Mouse (Mus musculus) heart, embryonic 13.5 days (tissue): ENCODE data around the gene Cep104. TPM values are rescaled to one million over a fixed set of nuclear protein-coding genes. Genes with fewer than 3 reads are reported as not detected.

Experiments
- ATAC-seq: fragments of 200-750 bp; cut with Nextera tagmentation; 2 replicates; pipeline ENCODE4 v1.8.0; 2017; ENCODE audit warnings: moderate TSS enrichment; ENCODE audit not compliant: insufficient number of reproducible peaks, low FRiP score, low TSS enrichment; ENCODE audit errors: extremely low read depth
- H3K27ac ChIP-seq: fragments of 300-500 bp; sonication (generic); replicated peaks from 2 replicates; pipeline ENCODE4 v1.5.1; 2015; ENCODE audit warnings: moderate library complexity, mild to moderate bottlenecking, inconsistent platforms
- H3K27me3 ChIP-seq: fragments of 300-500 bp; sonication (generic); replicated peaks from 2 replicates; pipeline ENCODE4 v1.6.1; 2015; ENCODE audit warnings: mild to moderate bottlenecking, inconsistent platforms
- H3K36me3 ChIP-seq: fragments of 300-500 bp; sonication (generic); 2 replicates; pipeline ENCODE4 v1.6.1; 2015; ENCODE audit warnings: mild to moderate bottlenecking, inconsistent platforms
- H3K4me1 ChIP-seq: fragments of 300-500 bp; sonication (generic); 2 replicates; pipeline ENCODE4 v1.6.1; 2015; ENCODE audit warnings: inconsistent platforms
- H3K4me2 ChIP-seq: fragments of 300-500 bp; sonication (generic); 2 replicates; pipeline ENCODE4 v1.6.1; 2015; ENCODE audit warnings: inconsistent platforms, mild to moderate bottlenecking, moderate library complexity
- H3K4me3 ChIP-seq: fragments of 300-500 bp; sonication (generic); 2 replicates; pipeline ENCODE4 v1.5.1; 2015; ENCODE audit warnings: moderate library complexity, mild to moderate bottlenecking, inconsistent platforms
- H3K9ac ChIP-seq: fragments of 300-500 bp; sonication (generic); 2 replicates; pipeline ENCODE4 v1.6.1; 2015; ENCODE audit warnings: inconsistent platforms, mild to moderate bottlenecking, moderate library complexity
- H3K9me3 ChIP-seq: fragments of 300-500 bp; sonication (generic); 2 replicates; pipeline ENCODE4 v1.6.1; 2016; ENCODE audit warnings: inconsistent platforms
- WGBS: fragments of 180-500 bp; shearing (Covaris S2); methylation state at CpG from one replicate; pipeline ENCODE4 v1.1.7; 2015; ENCODE audit warnings: mixed read lengths; 5-methylcytosine and 5-hydroxymethylcytosine counted together
- polyA plus RNA-seq: library from polyadenylated mRNA; unstranded; fragments of >200 nt; fragmentation: Nextera tagmentation; extraction: Ambion mirVana; gene quantifications from 2 replicates; pipeline ENCODE4 v1.2.1, GENCODE M21; 2015

Gene Cep104
- polyA plus RNA-seq, 1 experiment from 2014 or later = 12.9 TPM

GRCm38 (mm10) chr4:153993505-153993904 lies 18.5 kb downstream of the Cep104 start:
- Histone ChIP-seq H3K4me2 (no peak overlapping the region), H3K9ac (no peak overlapping the region), H3K27me3 (no peaks in the 10 kb centered on the region), H3K4me3 (no peak overlapping the region), H3K27ac (no peak overlapping the region), H3K9me3 (no peaks in the 10 kb centered on the region), H3K4me1 (no peaks in the 10 kb centered on the region), H3K36me3 (peaks cover 97% of the 10 kb centered on the region)
- no peak for ATAC-seq
- 85% methylated on average over 8 of the region's 8 CpGs for WGBS

GRCm38 (mm10) chr4:154005488-154005887 lies 30.5 kb downstream of the Cep104 start:
- no peaks in the 10 kb centered on the region for H3K27me3 ChIP-seq
- WGBS = 86% methylated on average over 5 of the region's 5 CpGs
- H3K9ac ChIP-seq = no peak overlapping the region
- H3K36me3 ChIP-seq = peaks cover 57% of the 10 kb centered on the region
- H3K4me1 ChIP-seq = no peaks in the 10 kb centered on the region
- no peak for ATAC-seq
- H3K27ac ChIP-seq = no peak overlapping the region
- no peak overlapping the region for H3K4me2 ChIP-seq
- no peak overlapping the region for H3K4me3 ChIP-seq
- no peaks in the 10 kb centered on the region for H3K9me3 ChIP-seq

GRCm38 (mm10) chr4:154006264-154006663 lies 31.3 kb downstream of the Cep104 start:
- no peaks in the 10 kb centered on the region for H3K9me3 ChIP-seq
- no peak overlapping the region for H3K9ac ChIP-seq
- no peak for ATAC-seq
- H3K4me1 ChIP-seq = peaks cover 6% of the 10 kb centered on the region
- H3K4me3 ChIP-seq = no peak overlapping the region
- H3K4me2 ChIP-seq = no peak overlapping the region
- 88% methylated on average over 6 of the region's 6 CpGs for WGBS
- peaks cover 57% of the 10 kb centered on the region for H3K36me3 ChIP-seq
- no peak overlapping the region for H3K27ac ChIP-seq
- no peaks in the 10 kb centered on the region for H3K27me3 ChIP-seq

- no peak overlapping the region for H3K4me3 ChIP-seq
- WGBS = 68% methylated on average over 4 of the region's 4 CpGs
- H3K9me3 ChIP-seq = no peaks in the 10 kb centered on the region
- no peak overlapping the region for H3K27ac ChIP-seq
- peaks cover 47% of the 10 kb centered on the region for H3K36me3 ChIP-seq
- peaks cover 12% of the 10 kb centered on the region for H3K4me1 ChIP-seq
- no peak for ATAC-seq
- H3K27me3 ChIP-seq = no peaks in the 10 kb centered on the region
- H3K4me2 ChIP-seq = no peak overlapping the region
- no peak overlapping the region for H3K9ac ChIP-seq
Measured at GRCm38 (mm10) chr4:154007759-154008158, 32.8 kb downstream of the Cep104 start.

GRCm38 (mm10) chr4:154010907-154011645 lies 36.1 kb downstream of the Cep104 start:
- WGBS = 24% methylated on average over 13 of the region's 13 CpGs
- no peak for ATAC-seq
- H3K9me3 ChIP-seq = no peaks in the 10 kb centered on the region
- H3K4me1 ChIP-seq = peaks cover 25% of the 10 kb centered on the region
- peak overlapping the region; percentile 90 for H3K9ac ChIP-seq
- H3K27ac ChIP-seq = no peak overlapping the region
- peak overlapping the region; percentile 91 for H3K4me3 ChIP-seq
- peaks cover 38% of the 10 kb centered on the region for H3K36me3 ChIP-seq
- no peaks in the 10 kb centered on the region for H3K27me3 ChIP-seq
- H3K4me2 ChIP-seq = peak overlapping the region; percentile 94

GRCm38 (mm10) chr4:154011646-154012089 lies 36.7 kb downstream of the Cep104 start, which contains the start of gene Lrrc47:
TSS of gene Lrrc47 (plus strand) at chr4:154011731.
- 0% methylated on average over 39 of the region's 59 CpGs for WGBS
- H3K27me3 ChIP-seq = no peaks in the 10 kb centered on the region
- H3K4me3 ChIP-seq = peak within 1 kb of the TSS; percentile 91
- peaks cover 25% of the 10 kb centered on the region for H3K4me1 ChIP-seq
- H3K9me3 ChIP-seq = no peaks in the 10 kb centered on the region
- peak within 1 kb of the TSS; percentile 41 for H3K27ac ChIP-seq
- peak; percentile 81 for ATAC-seq
- H3K36me3 ChIP-seq = peaks cover 38% of the 10 kb centered on the region
- H3K9ac ChIP-seq = peak within 1 kb of the TSS; percentile 90
- H3K4me2 ChIP-seq = peak within 1 kb of the TSS; percentile 94

- peak overlapping the region; percentile 90 for H3K9ac ChIP-seq
- H3K4me3 ChIP-seq = peak overlapping the region; percentile 91
- no peaks in the 10 kb centered on the region for H3K27me3 ChIP-seq
- H3K27ac ChIP-seq = peak overlapping the region; percentile 41
- ATAC-seq = no peak
- WGBS = 1% methylated on average over 55 of the region's 55 CpGs
- peaks cover 25% of the 10 kb centered on the region for H3K4me1 ChIP-seq
- peak overlapping the region; percentile 94 for H3K4me2 ChIP-seq
- peaks cover 38% of the 10 kb centered on the region for H3K36me3 ChIP-seq
- no peaks in the 10 kb centered on the region for H3K9me3 ChIP-seq
Measured at GRCm38 (mm10) chr4:154012132-154012882, 37.3 kb downstream of the Cep104 start.

- 87% methylated on average over 11 of the region's 11 CpGs for WGBS
- no peak for ATAC-seq
- H3K9me3 ChIP-seq = no peaks in the 10 kb centered on the region
- no peak overlapping the region for H3K4me2 ChIP-seq
- no peak overlapping the region for H3K9ac ChIP-seq
- no peaks in the 10 kb centered on the region for H3K27me3 ChIP-seq
- H3K36me3 ChIP-seq = peaks cover 67% of the 10 kb centered on the region
- H3K27ac ChIP-seq = no peak overlapping the region
- H3K4me1 ChIP-seq = peaks cover 25% of the 10 kb centered on the region
- no peak overlapping the region for H3K4me3 ChIP-seq
Measured at GRCm38 (mm10) chr4:154015476-154015875, 40.5 kb downstream of the Cep104 start.

- Histone ChIP-seq H3K9ac (no peak overlapping the region), H3K9me3 (no peaks in the 10 kb centered on the region), H3K27me3 (no peaks in the 10 kb centered on the region), H3K4me1 (peaks cover 28% of the 10 kb centered on the region), H3K36me3 (peaks cover 81% of the 10 kb centered on the region), H3K27ac (no peak overlapping the region), H3K4me3 (no peak overlapping the region), H3K4me2 (no peak overlapping the region)
- WGBS = 57% methylated on average over 7 of the region's 7 CpGs
- no peak for ATAC-seq
Measured at GRCm38 (mm10) chr4:154019571-154019970, 44.6 kb downstream of the Cep104 start.

GRCm38 (mm10) chr4:154021432-154021831 lies 46.4 kb downstream of the Cep104 start:
- H3K4me2 ChIP-seq = no peak overlapping the region
- H3K4me1 ChIP-seq = peaks cover 47% of the 10 kb centered on the region
- no peaks in the 10 kb centered on the region for H3K9me3 ChIP-seq
- H3K27ac ChIP-seq = no peak overlapping the region
- peaks cover 2% of the 10 kb centered on the region; the same call in 1 of the 2 replicates for H3K27me3 ChIP-seq
- no peak overlapping the region for H3K9ac ChIP-seq
- peaks cover 63% of the 10 kb centered on the region for H3K36me3 ChIP-seq
- ATAC-seq = no peak
- WGBS = 77% methylated on average over 9 of the region's 9 CpGs
- H3K4me3 ChIP-seq = no peak overlapping the region

- peaks cover 53% of the 10 kb centered on the region for H3K36me3 ChIP-seq
- ATAC-seq = no peak
- peaks cover 11% of the 10 kb centered on the region; the same call in 1 of the 2 replicates for H3K27me3 ChIP-seq
- no peak overlapping the region for H3K4me3 ChIP-seq
- peak overlapping the region; percentile 16; the same call in 1 of the 2 replicates for H3K9ac ChIP-seq
- peaks cover 50% of the 10 kb centered on the region for H3K4me1 ChIP-seq
- H3K4me2 ChIP-seq = no peak overlapping the region
- peak overlapping the region; percentile 81 for H3K27ac ChIP-seq
- 66% methylated on average over 4 of the region's 4 CpGs for WGBS
- H3K9me3 ChIP-seq = no peaks in the 10 kb centered on the region
Measured at GRCm38 (mm10) chr4:154022407-154022806, 47.4 kb downstream of the Cep104 start.
